Mouse (Mus musculus) c-Kit-negative CD71-positive TER-119-positive erythroid progenitor cells, embryonic 14.5 days (primary cell): Measurements from ENCODE around the gene Gm28042.

Experiments used
- DNase-seq: peaks from one replicate; pipeline ENCODE4 v3.0.0-alpha.2; 2013; ENCODE audit warnings: low read depth, low spot score

Gene Gm28042

GRCm38 (mm10) chr2:120026984-120027949, at the start of gene Gm28042, which contains the start of gene Jmjd7:
Gene Gm28042 (plus strand): TSS chr2:120027493.
Gene Jmjd7 (plus strand): TSS chr2:120027483.
- peak; percentile 85 for DNase-seq

GRCm38 (mm10) chr2:119980343-119980986, 46.8 kb upstream of the Gm28042 start:
- DNase-seq = no peak

GRCm38 (mm10) chr2:119981631-119982030, 45.7 kb upstream of the Gm28042 start:
- DNase-seq = no peak

- no peak for DNase-seq
These were observed 41.4 kb upstream of the Gm28042 start for GRCm38 (mm10) chr2:119985871-119986270.

- DNase-seq = no peak
These were observed 40.9 kb upstream of the Gm28042 start for GRCm38 (mm10) chr2:119986369-119986768.

GRCm38 (mm10) chr2:119987441-119987840, 39.9 kb upstream of the Gm28042 start:
- DNase-seq = no peak

GRCm38 (mm10) chr2:119988952-119989351, 38.3 kb upstream of the Gm28042 start:
- no peak for DNase-seq

- DNase-seq = no peak
These were observed 36.4 kb upstream of the Gm28042 start for GRCm38 (mm10) chr2:119990881-119991280.

GRCm38 (mm10) chr2:119992349-119992748, 34.9 kb upstream of the Gm28042 start:
- no peak for DNase-seq

GRCm38 (mm10) chr2:119993515-119993914, 33.8 kb upstream of the Gm28042 start:
- no peak for DNase-seq

GRCm38 (mm10) chr2:119994839-119995238, 32.5 kb upstream of the Gm28042 start:
- no peak for DNase-seq

- no peak for DNase-seq
These were observed 31.7 kb upstream of the Gm28042 start for GRCm38 (mm10) chr2:119995391-119996281.

GRCm38 (mm10) chr2:119997354-119997753, 29.9 kb upstream of the Gm28042 start:
- DNase-seq = no peak

- no peak for DNase-seq
These were observed 27.6 kb upstream of the Gm28042 start for GRCm38 (mm10) chr2:119999731-120000130.

GRCm38 (mm10) chr2:120000882-120001584, 26.3 kb upstream of the Gm28042 start:
- no peak for DNase-seq

GRCm38 (mm10) chr2:120001956-120002355, 25.3 kb upstream of the Gm28042 start:
- no peak for DNase-seq

- DNase-seq = no peak
These were observed 23.3 kb upstream of the Gm28042 start for GRCm38 (mm10) chr2:120003970-120004369.

GRCm38 (mm10) chr2:120006696-120007095, 20.6 kb upstream of the Gm28042 start:
- no peak for DNase-seq

- no peak for DNase-seq
These were observed 19.5 kb upstream of the Gm28042 start for GRCm38 (mm10) chr2:120007680-120008210.

- no peak for DNase-seq
These were observed 18.6 kb upstream of the Gm28042 start for GRCm38 (mm10) chr2:120008672-120009071.
